Mouse (Mus musculus) testis, adult 2 months (tissue): ENCODE measurements at regions not wholly inside any gene's neighbourhood (a gene's known extent, or its start where the extent isn't known, plus 50 kb on each side); places are given as distances from the start of the nearest gene placed in this dataset.

ENCODE experiments used
- CTCF ChIP-seq: fragments of 200-500 bp; IDR thresholded peaks from 2 replicates; pipeline ENCODE4 v1.5.1; 2012; ENCODE audit warnings: low read depth, mild to moderate bottlenecking, inconsistent platforms, low read length, moderate library complexity; ENCODE audit not compliant: control insufficient read depth, insufficient read depth, insufficient replicate concordance
- POLR2A ChIP-seq: fragments of 200-500 bp; IDR thresholded peaks from 2 replicates; pipeline ENCODE4 v1.6.1; 2012; ENCODE audit warnings: low read depth, mild to moderate bottlenecking, inconsistent platforms, low read length, moderate library complexity; ENCODE audit not compliant: control insufficient read depth

DNA sequence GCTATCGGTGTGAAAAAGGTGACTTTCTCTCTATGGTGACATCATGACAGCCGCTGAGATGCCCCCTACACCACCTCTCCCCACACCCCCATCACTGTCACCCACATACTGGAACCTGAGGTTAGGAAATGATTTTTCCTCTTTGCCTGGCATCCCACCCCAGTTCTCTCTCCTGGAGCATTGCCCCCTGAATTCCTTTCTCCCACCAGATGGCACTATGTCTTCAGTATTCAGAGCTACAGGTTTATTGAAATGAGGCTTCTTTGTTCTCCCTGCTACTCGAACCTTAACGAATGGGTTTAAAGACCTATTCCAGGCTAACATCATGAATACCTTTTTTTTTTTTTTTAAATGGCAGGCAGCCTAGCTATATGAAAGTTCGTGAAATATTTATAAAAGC is 78.0 kb upstream of the Frem2 start:
- no peak for TF ChIP-seq POLR2A
- TF ChIP-seq CTCF, result no peak
